Mouse (Mus musculus) neural tube, embryonic 11.5 days (tissue): ENCODE results near the gene Gm2431. TPM values are rescaled to one million over a fixed set of nuclear protein-coding genes. Genes with fewer than 3 reads are reported as not detected.
"Not testable (repeated sequence)": the region's sequence is repeated elsewhere in the genome, so short reads cannot be mapped to it uniquely, and the experiment has no call there.

Source experiments
- ATAC-seq: fragments of 200-750 bp; cut with Nextera tagmentation; 2 replicates; pipeline ENCODE4 v1.8.0; 2017; ENCODE audit warnings: moderate number of reproducible peaks, mild to moderate bottlenecking, moderate TSS enrichment, moderate library complexity; ENCODE audit not compliant: insufficient read depth, low FRiP score, low TSS enrichment
- DNase-seq: peaks from one replicate; pipeline ENCODE4 v3.0.0-alpha.2; 2015; ENCODE audit warnings: low spot score
- H3K27ac ChIP-seq: fragments of 300-500 bp; sonication (generic); 2 replicates; pipeline ENCODE4 v1.5.1; 2014; ENCODE audit warnings: low read depth, mild to moderate bottlenecking, low read length
- H3K27me3 ChIP-seq: fragments of 300-500 bp; sonication (generic); 2 replicates; pipeline ENCODE4 v1.6.1; 2014; ENCODE audit warnings: mild to moderate bottlenecking, low read length, mixed read lengths; ENCODE audit not compliant: control insufficient read depth, insufficient read depth
- H3K36me3 ChIP-seq: fragments of 300-500 bp; sonication (generic); 2 replicates; pipeline ENCODE4 v1.6.1; 2014; ENCODE audit warnings: mild to moderate bottlenecking, low read length, moderate library complexity, mixed read lengths; ENCODE audit not compliant: control insufficient read depth, insufficient read depth
- H3K4me1 ChIP-seq: fragments of 300-500 bp; sonication (generic); 2 replicates; pipeline ENCODE4 v1.6.1; 2014; ENCODE audit warnings: low read length, mixed read lengths; ENCODE audit not compliant: control insufficient read depth, insufficient read depth
- H3K4me2 ChIP-seq: fragments of 300-500 bp; sonication (generic); 2 replicates; pipeline ENCODE4 v1.6.1; 2014; ENCODE audit warnings: low read depth, mild to moderate bottlenecking, moderate library complexity
- H3K4me3 ChIP-seq: fragments of 300-500 bp; sonication (generic); 2 replicates; pipeline ENCODE4 v1.5.1; 2014; ENCODE audit warnings: low read depth, low read length
- H3K9ac ChIP-seq: fragments of 300-500 bp; sonication (generic); 2 replicates; pipeline ENCODE4 v1.6.1; 2014; ENCODE audit warnings: mild to moderate bottlenecking, low read length
- H3K9me3 ChIP-seq: fragments of 300-500 bp; sonication (generic); 2 replicates; pipeline ENCODE4 v1.6.1; 2016; ENCODE audit warnings: low read length; ENCODE audit not compliant: control insufficient read depth
- whole genome bisulfite sequencing: fragments of 180-500 bp; shearing (Covaris S2); extraction: QIAGEN DNeasy Blood & Tissue Kit; methylation state at CpG from one replicate; pipeline ENCODE4 v1.1.7; 2014; 5-methylcytosine and 5-hydroxymethylcytosine counted together
- polyA plus RNA-seq: library from polyadenylated mRNA; unstranded; fragments of >200 nt; fragmentation: Nextera tagmentation; extraction: Ambion mirVana; gene quantifications from 2 replicates; pipeline ENCODE4 v1.2.1, GENCODE M21; 2014

Gene Gm2431
- polyA plus RNA-seq, result not detected in 2 replicates

GRCm38 (mm10) chr7:142258254-142258653 is at the start of gene Gm2431:
Gm2431 (minus strand) TSS chr7:142258354.
- H3K4me3 ChIP-seq, H3K9me3 ChIP-seq, DNase-seq, H3K27me3 ChIP-seq, H3K4me1 ChIP-seq, H3K9ac ChIP-seq, H3K36me3 ChIP-seq, ATAC-seq, H3K27ac ChIP-seq, H3K4me2 ChIP-seq: not testable (repeated sequence)
- WGBS, result 72% methylated on average over 1 of the region's 1 CpGs

GRCm38 (mm10) chr7:142303929-142304328 is 45.8 kb upstream of the Gm2431 start:
- not testable (repeated sequence) for DNase-seq, H3K36me3 ChIP-seq, H3K4me3 ChIP-seq, H3K9me3 ChIP-seq, H3K27ac ChIP-seq, ATAC-seq, H3K4me1 ChIP-seq, H3K9ac ChIP-seq, H3K4me2 ChIP-seq, H3K27me3 ChIP-seq
- WGBS, result 80% methylated on average over 1 of the region's 1 CpGs

- Histone ChIP-seq H3K4me3 (no peak within 1 kb of the TSS), H3K4me2 (no peak within 1 kb of the TSS), H3K4me1 (no peaks in the 10 kb centered on the region), H3K9me3 (no peaks in the 10 kb centered on the region), H3K27ac (no peak within 1 kb of the TSS), H3K36me3 (no peaks in the 10 kb centered on the region), H3K27me3 (no peaks in the 10 kb centered on the region), H3K9ac (no peak within 1 kb of the TSS)
- ATAC-seq, result no peak
- no peak for DNase-seq
- 59% methylated on average over 3 of the region's 3 CpGs for WGBS
These were observed 45.1 kb upstream of the Gm2431 start, which contains the start of gene Krtap5-4 for GRCm38 (mm10) chr7:142303249-142303648. Krtap5-4 (plus strand) TSS chr7:142303549.

GRCm38 (mm10) chr7:142297018-142297417 is 38.9 kb upstream of the Gm2431 start, which contains the start of gene Krtap5-1:
Krtap5-1 (minus strand) TSS chr7:142297118.
- H3K9ac ChIP-seq, H3K4me3 ChIP-seq, ATAC-seq, H3K36me3 ChIP-seq, H3K4me1 ChIP-seq, DNase-seq, H3K27ac ChIP-seq, H3K27me3 ChIP-seq, H3K4me2 ChIP-seq, H3K9me3 ChIP-seq: not testable (repeated sequence)

- H3K4me3 ChIP-seq, H3K36me3 ChIP-seq, ATAC-seq, H3K9me3 ChIP-seq, H3K27me3 ChIP-seq, H3K27ac ChIP-seq, H3K4me2 ChIP-seq, H3K9ac ChIP-seq, DNase-seq, H3K4me1 ChIP-seq: not testable (repeated sequence)
- WGBS, result 33% methylated on average over 4 of the region's 4 CpGs
These were observed 38.0 kb upstream of the Gm2431 start for GRCm38 (mm10) chr7:142296108-142296507.

- ATAC-seq, result no peak
- Histone ChIP-seq H3K4me1 (no peaks in the 10 kb centered on the region), H3K27ac (no peak overlapping the region), H3K9ac (no peak overlapping the region), H3K36me3 (no peaks in the 10 kb centered on the region), H3K9me3 (no peaks in the 10 kb centered on the region), H3K4me3 (no peak overlapping the region), H3K27me3 (no peaks in the 10 kb centered on the region), H3K4me2 (no peak overlapping the region)
- DNase-seq, result no peak
These were observed 37.3 kb upstream of the Gm2431 start for GRCm38 (mm10) chr7:142295418-142295817.

GRCm38 (mm10) chr7:142293851-142294250 is 35.7 kb upstream of the Gm2431 start:
- not testable (repeated sequence) for ATAC-seq, H3K36me3 ChIP-seq, H3K27ac ChIP-seq, H3K9me3 ChIP-seq, H3K27me3 ChIP-seq, H3K4me3 ChIP-seq, H3K4me2 ChIP-seq, H3K4me1 ChIP-seq, H3K9ac ChIP-seq
- WGBS, result 0% methylated on average over 2 of the region's 2 CpGs
- DNase-seq, result peak; percentile 38

- H3K4me1 ChIP-seq, ATAC-seq, H3K27me3 ChIP-seq, H3K9ac ChIP-seq, H3K9me3 ChIP-seq, H3K36me3 ChIP-seq, H3K4me3 ChIP-seq, DNase-seq, H3K4me2 ChIP-seq, H3K27ac ChIP-seq: not testable (repeated sequence)
- WGBS, result 41% methylated on average over 9 of the region's 9 CpGs
These were observed 27.9 kb upstream of the Gm2431 start for GRCm38 (mm10) chr7:142285910-142286612.
